Mouse (Mus musculus): ENCODE measurements around the gene Olfr721-ps1. TPM values are rescaled to one million over a fixed set of nuclear protein-coding genes. Genes with fewer than 3 reads are reported as not detected.

Olfr721-ps1 gene
- polyA plus RNA-seq (2015; fragmentation: Nextera tagmentation; extraction: Ambion mirVana): not detected in 2 replicates

GRCm38 (mm10) chr14:14400998-14401397 lies at the start of gene Olfr721-ps1:
Gene Olfr721-ps1 (plus strand): TSS chr14:14401298.

Other genes with a start within 250 kb of the Olfr721-ps1 start
- not detected in 2 replicates for gene Olfr720, start 214.5 kb upstream of the Olfr721-ps1 start, polyA plus RNA-seq (2015; fragmentation: Nextera tagmentation; extraction: Ambion mirVana)
- gene Olfr31, start 78.5 kb upstream of the Olfr721-ps1 start, polyA plus RNA-seq (2015; fragmentation: Nextera tagmentation; extraction: Ambion mirVana): not detected in 2 replicates
- 7.1 and 8.9 TPM in 2 replicates for gene Il3ra, start 55.0 kb upstream of the Olfr721-ps1 start, polyA plus RNA-seq (2015; fragmentation: Nextera tagmentation; extraction: Ambion mirVana)

All from skeletal muscle tissue, postnatal 0 days (tissue).